Mouse (Mus musculus) heart, postnatal 4 days (tissue): ENCODE results near the gene Prss27. TPM values are rescaled to one million over a fixed set of nuclear protein-coding genes. Genes with fewer than 3 reads are reported as not detected.
A peak's percentile ranks its signal among the peaks of the same experiment; 100 is the strongest.
"Not testable (repeated sequence)": the region's sequence is repeated elsewhere in the genome, so short reads cannot be mapped to it uniquely, and the experiment has no call there.

Experiments
- DNase-seq: peaks from one replicate; pipeline ENCODE4 v3.0.0; 2021
- total RNA-seq, 2 experiments: library from RNA; stranded (reverse); gene quantifications; 2 replicates each; pipeline ENCODE4 v1.2.3; 2021

The Prss27 gene
- total RNA-seq, 2 experiments from 2014 or later: not detected

DNA sequence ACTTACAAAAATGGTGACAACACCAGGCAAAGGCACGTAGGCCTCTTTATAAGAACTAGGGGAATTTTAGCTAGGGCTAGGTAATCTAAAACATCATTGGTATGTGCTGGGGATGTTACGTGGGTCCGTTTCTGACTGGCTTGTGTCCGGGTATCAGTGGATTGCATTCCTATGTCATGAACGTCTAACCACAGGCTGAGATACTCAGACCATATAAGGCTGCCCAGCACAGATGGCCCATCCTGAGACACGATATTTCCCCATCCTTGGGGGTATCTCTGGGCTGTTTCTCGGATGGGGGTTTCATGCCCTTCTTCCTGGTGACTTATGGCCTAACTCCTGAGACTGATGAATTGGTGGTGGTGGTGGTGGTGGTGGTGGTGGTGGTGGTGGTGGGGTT, 2.9 kb upstream of the Prss27 start:
- no peak for DNase-seq

DNA sequence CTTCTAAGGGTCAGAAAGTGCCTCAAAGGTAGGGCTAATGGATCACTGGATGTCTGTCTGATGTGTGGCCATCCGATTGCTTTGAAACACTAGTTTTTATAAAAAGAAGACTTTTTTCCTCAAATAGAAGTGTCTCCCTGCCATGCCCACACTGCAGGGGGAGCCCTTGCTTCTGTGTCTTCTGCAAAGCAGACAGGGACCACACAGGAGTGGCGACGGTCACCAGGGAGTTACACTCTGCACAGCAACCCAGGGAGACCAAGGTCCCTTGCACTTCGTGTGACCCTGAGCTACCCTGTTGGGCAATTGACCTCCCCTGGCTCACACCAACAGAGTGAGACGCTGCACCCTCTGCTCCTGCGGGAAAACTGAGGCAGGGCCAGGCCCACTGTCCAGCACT, 990 bp upstream of the Prss27 start:
- no peak for DNase-seq

DNA sequence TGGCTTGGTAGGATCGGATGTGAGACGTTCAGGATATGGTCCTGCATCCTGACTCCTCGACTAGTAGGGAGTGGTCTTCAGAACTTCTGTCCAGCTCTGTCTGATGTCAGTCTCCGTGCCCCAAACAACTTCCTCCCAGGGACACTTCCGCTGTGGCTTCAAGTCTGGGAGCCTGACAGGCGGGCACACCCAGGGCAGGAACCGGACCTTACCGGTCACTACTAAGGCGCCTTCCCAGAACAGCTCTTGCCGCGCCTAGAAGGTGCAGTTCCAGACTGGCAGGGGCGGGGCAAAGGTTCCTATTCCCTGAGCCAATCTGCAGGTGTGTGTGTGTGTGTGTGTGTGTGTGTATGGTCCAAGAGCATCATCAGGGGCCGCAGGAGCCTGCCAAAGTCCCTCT, 584 bp upstream of the Prss27 start:
- no peak for DNase-seq

DNA sequence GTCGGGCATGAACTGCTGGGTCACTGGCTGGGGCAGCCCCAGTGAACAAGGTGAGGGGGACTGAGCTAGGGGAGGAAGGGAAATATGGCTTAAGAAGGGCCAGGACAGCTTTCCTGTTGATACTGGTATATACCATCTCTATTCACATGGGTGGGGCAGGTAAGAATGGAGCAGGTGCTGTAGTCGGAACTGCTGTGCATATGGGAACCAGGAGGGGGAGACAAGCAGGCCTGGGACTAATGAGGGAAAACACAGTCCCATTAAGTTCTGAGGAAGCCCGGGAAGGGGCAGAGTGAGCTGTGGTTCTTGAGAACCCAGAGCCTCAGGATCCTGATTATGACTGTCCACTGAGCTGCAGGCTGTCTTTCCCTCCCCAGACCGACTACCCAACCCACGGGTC, 6.5 kb downstream of the Prss27 start:
- no peak for DNase-seq

DNA sequence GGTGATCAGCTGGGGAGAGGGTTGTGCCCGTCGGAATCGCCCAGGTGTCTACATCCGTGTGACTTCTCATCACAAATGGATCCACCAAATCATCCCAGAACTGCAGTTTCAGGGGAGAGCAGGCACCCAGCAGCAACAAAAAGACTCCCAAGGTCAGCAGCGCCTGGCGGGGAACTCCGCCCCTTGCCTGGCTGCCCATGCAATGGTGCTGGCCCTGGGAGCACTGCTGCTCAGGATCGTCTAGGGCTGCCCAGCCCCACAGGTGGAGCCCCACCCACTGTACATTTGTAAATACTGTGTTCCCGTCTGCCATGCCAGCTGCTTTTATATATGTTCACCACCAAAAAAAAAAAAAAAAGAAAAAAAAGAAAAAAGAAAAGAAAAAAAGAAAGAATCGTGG, 7.7 kb downstream of the Prss27 start:
- DNase-seq: no peak

DNA sequence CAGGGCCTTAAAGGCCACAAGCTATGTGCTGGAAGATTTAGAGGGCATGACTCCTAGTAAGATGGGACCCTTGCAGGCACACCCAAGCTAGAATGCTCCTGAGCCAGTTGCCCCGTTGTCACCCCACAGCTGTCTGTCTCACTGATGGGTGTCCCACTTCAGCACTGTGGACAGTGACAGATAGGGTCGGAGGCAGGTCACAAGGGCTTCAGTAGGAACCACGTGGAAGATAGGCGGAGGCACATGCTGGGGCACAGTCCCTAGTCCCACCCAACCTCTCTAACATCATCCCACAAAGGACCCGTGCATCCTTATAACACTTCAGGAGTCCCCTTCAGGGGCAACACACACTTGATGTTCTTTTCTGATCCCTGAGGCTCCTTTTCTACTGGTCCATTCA, 8.1 kb downstream of the Prss27 start:
- DNase-seq: no peak

DNA sequence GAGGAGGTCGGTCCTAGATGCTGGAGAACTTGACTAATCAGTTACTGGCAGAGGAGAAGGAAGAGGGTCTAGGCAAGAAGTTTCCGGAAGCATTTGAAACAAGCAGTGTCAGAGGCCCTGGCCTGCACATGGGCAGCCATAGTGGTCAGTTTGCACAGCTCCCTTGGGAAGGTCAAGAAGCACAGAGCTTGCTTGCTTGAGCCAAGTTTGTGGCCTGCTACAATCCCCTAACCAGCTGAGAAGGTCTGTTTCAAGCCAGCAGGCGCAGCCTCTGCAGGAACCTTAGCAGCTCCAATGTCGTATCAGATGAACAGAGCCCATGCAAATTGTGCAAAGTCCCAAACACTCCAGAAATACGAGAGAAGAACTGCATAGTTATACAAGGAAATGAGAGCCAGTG, 10.1 kb downstream of the Prss27 start:
- no peak for DNase-seq

DNA sequence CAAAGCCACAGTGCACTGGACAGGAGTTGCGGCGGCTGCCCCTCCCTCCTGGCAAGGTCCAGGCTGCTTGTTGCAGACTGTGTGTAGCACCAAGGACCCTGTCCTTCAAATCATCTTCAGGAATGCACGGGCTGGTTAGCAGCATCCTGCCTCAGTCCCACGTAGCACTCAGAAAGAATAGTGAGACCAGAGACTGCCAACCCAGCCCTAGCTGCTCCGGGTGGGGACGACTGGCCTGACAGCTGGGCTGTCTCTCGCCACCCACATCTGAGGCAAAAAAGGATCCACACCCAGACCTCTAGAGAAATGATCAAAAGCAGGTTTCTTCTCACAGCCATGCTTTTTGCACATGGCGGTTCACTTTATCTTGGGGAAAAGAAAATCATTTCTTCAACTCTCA, 11.1 kb downstream of the Prss27 start:
- DNase-seq: no peak

DNA sequence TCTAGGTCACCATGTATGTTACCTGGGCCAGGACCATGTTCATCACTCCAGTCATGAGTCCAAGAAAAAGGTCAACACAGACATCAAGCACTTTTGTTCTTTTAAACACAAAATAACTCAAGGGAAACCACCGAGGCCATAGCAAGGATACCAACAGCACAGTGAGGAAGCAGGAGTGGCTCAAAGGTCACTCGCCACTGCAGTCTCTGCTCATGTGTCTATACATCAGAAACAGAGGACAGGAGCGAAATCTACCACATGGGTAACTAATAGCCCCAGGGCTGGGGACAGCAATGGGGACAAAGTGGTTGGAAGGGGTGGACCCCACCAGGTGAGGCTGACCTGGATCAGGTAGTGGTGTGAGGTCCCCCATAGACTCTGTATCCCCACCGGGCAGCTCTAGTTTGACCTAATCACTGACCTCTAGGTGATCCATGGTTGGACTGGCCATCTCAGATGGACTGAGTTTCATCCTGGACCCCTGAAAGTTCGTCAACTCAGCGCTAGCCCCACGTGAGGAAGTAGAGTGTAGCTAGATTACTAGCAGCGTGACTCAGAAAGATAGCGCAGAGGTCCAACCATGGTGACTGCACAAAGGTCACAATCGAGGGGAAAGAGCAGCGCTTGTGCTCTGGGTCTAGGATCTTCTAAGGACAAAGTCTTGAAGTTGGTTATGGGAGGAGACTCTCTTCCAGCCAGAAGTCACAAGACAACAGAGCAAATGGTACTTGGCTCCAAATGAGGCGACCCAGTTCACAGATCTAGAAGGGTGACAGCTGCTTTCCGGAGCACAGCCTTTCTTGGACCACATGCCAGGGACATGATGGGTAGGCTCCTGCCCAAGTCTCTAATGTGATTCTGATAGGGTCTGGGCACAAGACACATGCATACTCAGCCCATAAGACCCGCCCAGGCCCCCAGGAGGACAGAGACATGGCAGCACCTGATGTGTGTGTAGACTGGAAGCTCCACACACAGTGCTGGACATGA, 19.0 kb downstream of the Prss27 start:
- DNase-seq: no peak

DNA sequence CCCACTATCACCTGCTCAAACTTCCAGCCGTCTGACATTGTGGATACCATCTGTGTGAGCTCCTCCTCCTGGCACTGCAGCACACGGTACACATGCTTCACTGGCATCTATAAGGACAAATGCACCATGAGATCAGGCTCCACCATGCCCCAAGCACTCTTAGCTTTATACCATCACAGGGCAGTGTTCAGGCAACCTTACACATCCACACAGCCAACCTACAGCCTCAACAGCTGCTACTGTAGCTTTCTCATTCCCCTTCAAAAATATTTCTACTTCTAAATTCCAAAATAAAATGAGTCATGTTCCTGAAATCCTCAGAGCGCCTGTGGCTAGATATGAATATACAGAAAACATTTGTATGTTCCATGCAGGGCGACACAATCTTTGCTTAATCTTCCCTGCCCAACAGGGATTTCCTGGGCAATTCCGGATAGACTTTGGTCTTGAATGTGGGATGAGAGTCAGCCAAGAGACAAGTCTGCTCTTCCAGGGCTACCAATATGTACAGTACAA, 19.8 kb downstream of the Prss27 start:
- DNase-seq: no peak

DNA sequence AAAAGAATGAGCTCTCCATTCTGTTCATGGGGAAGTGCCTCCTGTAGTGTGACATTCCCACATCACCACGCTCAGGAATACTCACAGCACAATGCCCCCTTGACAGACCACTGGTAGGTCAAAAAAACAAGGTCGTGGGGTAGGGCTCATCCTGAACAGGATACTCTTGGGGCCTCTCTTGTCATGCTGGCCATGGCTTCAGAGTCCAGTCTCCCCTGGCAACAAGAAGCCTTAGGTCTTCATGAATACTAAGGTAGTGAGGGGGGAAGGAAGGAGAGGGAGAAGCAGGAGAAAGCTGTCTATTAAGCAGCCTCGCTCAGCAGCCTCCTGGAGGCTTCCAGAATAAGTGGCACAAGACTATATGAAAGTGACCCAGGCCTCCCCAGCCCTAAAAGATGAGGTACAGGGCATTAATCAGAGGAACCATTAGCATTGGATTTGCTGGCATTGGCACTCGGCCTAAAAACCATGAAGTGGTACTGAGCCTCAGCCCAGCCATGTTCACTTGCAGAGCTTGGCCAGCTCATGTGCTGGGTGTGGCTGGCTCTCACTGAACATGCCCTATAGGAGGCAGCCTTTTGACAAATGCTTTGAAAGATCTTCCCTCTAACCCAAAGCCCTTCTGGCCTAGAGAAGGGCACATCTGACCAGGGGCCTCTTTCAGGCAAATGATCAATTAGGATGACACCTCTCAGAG, 24.7 kb downstream of the Prss27 start:
- DNase-seq: no peak

DNA sequence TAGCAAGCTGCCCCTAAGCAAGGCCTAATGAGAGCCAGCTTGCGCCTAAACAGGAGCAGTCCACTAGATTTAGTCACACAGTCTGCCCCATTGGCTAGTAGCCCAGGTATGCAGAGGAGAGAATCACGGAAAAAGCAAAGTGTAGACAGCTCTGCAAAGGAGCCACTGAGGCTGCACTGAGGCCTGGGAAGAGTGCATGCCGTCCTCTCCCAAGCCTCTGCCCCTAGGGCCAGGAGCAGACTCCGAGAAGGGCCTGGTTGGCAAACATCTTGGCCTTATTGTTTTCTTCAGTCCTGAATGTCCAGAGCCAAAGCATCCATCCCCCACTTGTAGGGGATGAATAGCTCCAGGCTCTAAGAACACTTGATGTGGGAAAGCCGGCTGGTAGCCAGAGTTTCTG, 30.3 kb downstream of the Prss27 start:
- DNase-seq: no peak

DNA sequence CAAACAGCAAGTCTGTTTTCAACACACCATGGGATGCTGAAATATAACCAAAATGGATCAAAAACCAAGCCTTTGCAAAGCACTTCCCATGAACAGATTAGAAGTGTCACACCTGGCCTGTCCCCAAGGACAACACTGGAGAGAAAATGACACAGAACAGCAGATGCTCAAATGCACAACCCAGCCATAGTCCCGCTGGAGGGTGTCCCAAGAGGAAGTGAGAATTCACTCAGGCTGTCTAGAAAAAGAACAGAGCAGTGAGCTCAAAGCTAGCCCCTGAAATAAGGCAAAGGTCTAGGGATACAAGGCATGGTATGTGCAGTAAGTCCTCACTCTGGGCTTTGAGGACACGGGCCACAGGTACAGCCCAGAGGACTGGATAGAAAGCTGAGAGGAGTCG, 31.6 kb downstream of the Prss27 start:
- DNase-seq: no peak

DNA sequence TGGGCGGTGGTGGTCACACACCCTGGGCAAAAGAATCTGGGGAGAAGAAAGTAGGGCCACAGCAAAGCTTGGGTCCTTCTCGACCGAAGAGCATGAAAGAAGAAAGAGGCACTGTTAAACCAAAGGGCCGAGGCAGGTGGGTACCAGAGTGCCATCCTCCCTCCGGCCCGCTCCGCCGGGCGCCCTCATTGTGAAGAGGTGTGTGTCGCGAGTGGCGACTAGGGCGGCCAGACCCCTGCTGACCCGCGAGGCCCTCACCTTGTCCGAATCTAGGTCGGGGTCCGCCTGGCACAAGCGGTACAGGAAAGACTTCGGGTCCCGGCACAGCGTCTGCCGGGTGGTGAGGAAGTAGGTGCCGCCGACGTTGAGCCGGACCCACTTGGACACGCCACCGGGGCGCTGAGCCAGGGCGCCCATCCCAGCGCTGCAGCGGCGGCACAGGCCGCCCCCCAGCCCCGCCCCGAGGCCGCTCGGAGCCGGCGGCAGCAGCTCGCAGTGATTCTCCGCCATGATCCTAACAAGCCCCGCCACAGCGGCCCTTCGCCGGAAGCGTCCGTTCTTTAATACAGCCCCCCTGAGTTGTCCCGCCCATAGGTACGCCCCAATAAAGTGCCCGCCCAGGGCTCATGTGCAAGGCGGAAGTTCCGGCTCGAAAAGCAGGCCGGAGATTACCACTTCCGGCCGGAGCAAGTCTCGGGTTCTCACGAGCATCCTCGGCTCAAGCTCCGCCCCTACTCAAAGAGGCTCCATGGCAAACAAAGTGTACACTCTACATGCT, 35.2 kb downstream of the Prss27 start, which contains the start of gene Kctd5:
Gene Kctd5 (minus strand): TSS at position 567 of the 778 bp plus-strand sequence.
- DNase-seq: peak; percentile 96

DNA sequence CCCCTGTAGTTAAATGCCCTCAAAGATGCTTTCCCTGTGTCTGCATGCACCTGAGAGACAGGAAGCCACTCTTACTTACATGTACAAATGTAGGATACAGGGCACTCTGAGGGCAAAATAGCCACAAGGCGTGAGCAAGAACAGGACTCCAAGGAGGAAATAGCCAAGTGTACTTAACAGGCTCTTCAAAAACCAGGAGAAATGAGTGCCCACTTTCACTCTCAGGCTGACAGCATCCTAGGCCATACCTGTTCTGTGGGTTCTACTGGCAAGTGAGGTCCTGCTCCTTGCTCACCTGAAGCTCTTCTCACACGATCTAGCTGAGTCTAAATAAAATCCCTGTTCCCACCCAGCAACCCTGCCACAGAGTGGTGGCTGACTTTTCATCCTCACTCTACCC, 39.2 kb downstream of the Prss27 start:
- no peak for DNase-seq

DNA sequence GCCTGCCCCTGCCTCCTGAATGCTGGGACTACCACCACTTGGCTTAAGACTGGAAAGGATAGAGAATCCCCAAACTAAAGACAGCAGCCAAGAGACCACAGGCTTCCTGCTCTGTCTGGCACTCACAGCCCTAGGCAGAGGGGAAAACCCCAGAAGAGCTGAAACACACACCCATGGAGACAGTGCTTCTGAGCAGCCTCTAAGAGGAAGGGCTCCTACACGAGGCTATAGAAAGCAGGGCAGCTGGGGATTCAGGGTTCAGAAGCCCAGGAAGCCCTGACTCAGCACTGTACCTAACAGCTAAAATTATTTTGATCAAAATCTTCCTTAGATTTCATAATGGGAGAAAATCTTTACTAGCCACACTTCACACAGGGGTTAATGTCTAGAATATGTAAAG, 46.6 kb downstream of the Prss27 start:
- DNase-seq: no peak

DNA sequence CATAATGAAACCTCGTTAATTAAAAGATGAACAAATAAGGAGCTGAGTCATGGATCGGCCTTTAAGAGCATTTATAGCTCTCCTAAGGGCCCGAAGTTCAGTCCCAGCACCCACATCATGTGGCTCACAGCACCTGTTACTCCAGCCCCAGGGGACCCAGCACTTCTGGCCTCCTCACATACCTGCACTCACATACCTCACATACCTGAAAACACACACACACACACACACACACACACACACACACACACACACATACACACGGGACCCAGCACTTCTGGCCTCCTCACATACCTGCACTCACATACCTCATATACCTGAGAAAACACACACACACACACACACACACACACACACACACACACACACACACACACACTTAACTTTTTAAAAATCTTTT, 48.5 kb downstream of the Prss27 start:
- DNase-seq: not testable (repeated sequence)

DNA sequence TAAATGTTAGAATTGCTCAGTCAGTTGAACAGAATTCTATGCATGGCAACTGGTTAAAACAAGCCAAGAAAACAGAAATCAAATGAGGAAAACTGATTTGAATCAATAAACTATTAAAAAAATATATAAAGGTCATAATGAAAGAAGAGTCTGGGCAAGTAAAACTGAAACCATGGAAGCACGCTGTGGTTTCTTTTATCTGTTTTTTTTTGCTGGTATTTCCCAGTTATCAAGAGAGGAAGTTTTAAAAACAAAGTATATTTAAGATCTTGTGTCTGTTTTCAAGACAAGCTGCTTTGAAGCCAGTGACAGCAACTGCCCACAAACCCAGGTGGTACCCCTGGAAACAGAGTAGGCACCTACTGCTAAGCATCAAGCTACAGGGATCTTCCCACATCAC, 52.6 kb downstream of the Prss27 start:
- DNase-seq: no peak
